Mouse (Mus musculus) thymus, adult 2 months (tissue): ENCODE measurements around the gene Ube2q2.

Experiments
- CTCF ChIP-seq: fragments of 200-500 bp; IDR thresholded peaks from 2 replicates; pipeline ENCODE4 v1.5.1; 2012; ENCODE audit warnings: mild to moderate bottlenecking, control low read depth, low read length, moderate library complexity, borderline replicate concordance; ENCODE audit not compliant: control insufficient read depth, poor library complexity, insufficient read depth; ENCODE audit errors: extremely low read depth
- POLR2A ChIP-seq: fragments of 200-500 bp; IDR thresholded peaks from 2 replicates; pipeline ENCODE4 v1.6.1; 2012; ENCODE audit warnings: mild to moderate bottlenecking, low read length, control low read depth, moderate library complexity; ENCODE audit not compliant: control insufficient read depth, poor library complexity, insufficient read depth; ENCODE audit errors: extremely low read depth

DNA sequence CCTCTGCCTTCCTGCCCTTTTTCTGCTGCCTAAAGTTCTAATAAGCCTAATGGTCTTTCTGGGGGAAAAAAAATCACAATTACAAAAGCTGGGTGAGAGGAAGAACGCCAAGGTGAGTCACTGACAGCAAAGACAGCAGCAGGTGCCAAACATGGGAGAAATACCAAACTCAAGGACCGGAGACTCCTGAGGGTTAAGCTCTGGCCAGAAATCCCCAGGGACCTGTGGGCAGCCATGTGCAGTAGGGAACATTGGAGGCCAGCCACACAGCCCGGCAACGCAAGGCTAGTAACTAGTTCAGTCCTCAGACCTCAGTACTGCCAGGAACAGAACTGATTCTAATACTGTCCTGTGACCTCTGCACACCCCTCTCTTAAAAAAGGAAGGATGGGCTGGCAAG, 79.5 kb downstream of the Ube2q2 start:
- TF ChIP-seq CTCF (no peak), POLR2A (no peak)
